Mouse (Mus musculus) thymus, adult 2 months (tissue): Measurements from ENCODE around the gene Sohlh2.

Experiments used
- CTCF ChIP-seq: fragments of 200-500 bp; IDR thresholded peaks from 2 replicates; pipeline ENCODE4 v1.5.1; 2012; ENCODE audit warnings: mild to moderate bottlenecking, control low read depth, low read length, moderate library complexity, borderline replicate concordance; ENCODE audit not compliant: control insufficient read depth, poor library complexity, insufficient read depth; ENCODE audit errors: extremely low read depth
- POLR2A ChIP-seq: fragments of 200-500 bp; IDR thresholded peaks from 2 replicates; pipeline ENCODE4 v1.6.1; 2012; ENCODE audit warnings: mild to moderate bottlenecking, low read length, control low read depth, moderate library complexity; ENCODE audit not compliant: control insufficient read depth, poor library complexity, insufficient read depth; ENCODE audit errors: extremely low read depth

- TF ChIP-seq CTCF = no peak
- TF ChIP-seq POLR2A = no peak
Measured at GRCm38 (mm10) chr3:55226501-55227213, 44.8 kb downstream of the Sohlh2 start.
